Mouse (Mus musculus): ENCODE results near the gene Gm11554. TPM values are rescaled to one million over a fixed set of nuclear protein-coding genes. Genes with fewer than 3 reads are reported as not detected.
"Not testable (repeated sequence)": the region's sequence is repeated elsewhere in the genome, so short reads cannot be mapped to it uniquely, and the experiment has no call there.

Gene Gm11554
- polyA plus RNA-seq, 1 experiment from 2014 or later = not detected

DNA sequence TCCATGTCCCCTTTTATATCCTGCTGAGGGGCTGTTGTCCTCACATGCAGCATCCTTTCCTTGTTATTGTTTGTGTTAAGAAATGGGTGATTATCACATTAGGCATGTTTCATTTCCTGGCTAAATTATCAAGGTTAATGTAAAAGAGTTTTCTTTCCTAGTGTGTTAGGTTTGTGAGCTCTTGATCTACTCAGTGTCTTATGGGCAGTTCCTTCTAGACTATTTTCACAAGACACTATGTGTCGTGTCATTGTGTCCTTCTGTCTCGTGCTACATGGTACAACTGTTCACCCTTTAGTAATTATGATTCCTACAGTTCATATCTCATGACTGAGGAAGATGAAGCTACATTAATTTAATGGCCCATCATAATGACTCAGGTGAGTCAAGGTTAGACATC is 10.9 kb downstream of the Gm11554 start, which contains the start of gene Gm11596:
Gene Gm11596 (minus strand): TSS at position 101 of the 400 bp plus-strand sequence.
- H3K27me3 ChIP-seq (replicated peaks; ENCODE audit: control insufficient read depth, insufficient read depth, low read length) = no peaks in the 10 kb centered on the region
- H3K9ac ChIP-seq (ENCODE audit: low read depth, low read length) = no peak within 1 kb of the TSS
- no peak within 1 kb of the TSS for H3K4me3 ChIP-seq (ENCODE audit: low read depth, low read length)
- no peak within 1 kb of the TSS for H3K4me2 ChIP-seq (replicated peaks; ENCODE audit: low read depth)
- WGBS = 83% methylated on average over 2 of the region's 2 CpGs
- TF ChIP-seq CTCF (IDR thresholded peaks at IDR 0.05; ENCODE audit: low read depth) = no peak
- no peak for ATAC-seq
- H3K4me1 ChIP-seq (replicated peaks; ENCODE audit: control insufficient read depth, insufficient read depth, low read length) = no peaks in the 10 kb centered on the region
- H3K9me3 ChIP-seq (ENCODE audit: control insufficient read depth) = no peaks in the 10 kb centered on the region
- H3K27ac ChIP-seq (ENCODE audit: low read depth, low read length) = no peak within 1 kb of the TSS
- H3K36me3 ChIP-seq (ENCODE audit: control insufficient read depth, insufficient read depth) = no peaks in the 10 kb centered on the region

DNA sequence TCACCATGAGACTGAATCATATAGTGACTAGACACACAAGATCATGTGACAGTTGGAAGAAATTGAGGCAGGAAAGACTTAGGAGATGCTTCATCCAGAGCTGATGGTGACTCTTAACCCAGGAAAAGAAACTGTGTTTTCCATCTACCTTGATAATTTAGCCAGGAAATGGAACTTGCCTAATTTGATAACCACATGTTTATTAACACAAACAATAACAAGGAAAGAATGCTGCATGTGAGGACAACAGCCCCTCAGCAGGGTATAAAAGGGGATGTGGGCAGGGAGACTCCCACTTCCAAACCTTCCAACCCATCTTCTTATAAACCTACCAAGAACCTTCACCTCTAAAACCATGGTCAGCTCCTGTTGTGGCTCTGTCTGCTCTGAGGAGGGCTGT is 19.3 kb downstream of the Gm11554 start, which contains the start of gene Krtap4-9:
Gene Krtap4-9 (plus strand): TSS at position 301 of the 400 bp plus-strand sequence.
- H3K9me3 ChIP-seq (ENCODE audit: control insufficient read depth); H3K36me3 ChIP-seq (ENCODE audit: control insufficient read depth, insufficient read depth); H3K27ac ChIP-seq (ENCODE audit: low read depth, low read length); H3K4me2 ChIP-seq (replicated peaks; ENCODE audit: low read depth); H3K4me3 ChIP-seq (ENCODE audit: low read depth, low read length); H3K27me3 ChIP-seq (replicated peaks; ENCODE audit: control insufficient read depth, insufficient read depth, low read length); ATAC-seq; H3K9ac ChIP-seq (ENCODE audit: low read depth, low read length); H3K4me1 ChIP-seq (replicated peaks; ENCODE audit: control insufficient read depth, insufficient read depth, low read length): not testable (repeated sequence)

DNA sequence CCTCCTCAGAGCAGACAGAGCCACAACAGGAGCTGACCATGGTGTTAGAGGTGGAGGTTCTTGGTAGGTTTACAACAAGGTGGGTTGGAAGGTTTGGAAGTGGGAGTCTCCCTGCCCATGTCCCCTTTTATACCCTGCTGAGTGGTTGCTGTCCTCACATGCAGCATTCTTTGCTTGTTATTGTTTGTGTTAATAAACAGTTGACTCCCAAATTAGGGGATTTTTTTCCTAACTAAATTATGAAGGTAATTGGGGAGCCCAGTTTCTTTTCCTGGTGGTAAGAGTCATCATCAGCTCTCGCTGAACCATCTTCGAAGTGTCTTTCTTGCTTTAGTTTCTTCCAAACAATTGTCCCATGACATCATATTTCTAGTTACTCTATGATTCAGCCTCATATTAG is 23.6 kb downstream of the Gm11554 start, which contains the start of gene Krtap4-8:
Gene Krtap4-8 (minus strand): TSS at position 101 of the 400 bp plus-strand sequence.
- WGBS = 95% methylated on average over 2 of the region's 2 CpGs
- no peaks in the 10 kb centered on the region for H3K27me3 ChIP-seq (replicated peaks; ENCODE audit: control insufficient read depth, insufficient read depth, low read length)
- H3K4me2 ChIP-seq (replicated peaks; ENCODE audit: low read depth) = no peak within 1 kb of the TSS
- H3K27ac ChIP-seq (ENCODE audit: low read depth, low read length) = no peak within 1 kb of the TSS
- H3K4me1 ChIP-seq (replicated peaks; ENCODE audit: control insufficient read depth, insufficient read depth, low read length) = no peaks in the 10 kb centered on the region
- no peak for ATAC-seq
- H3K4me3 ChIP-seq (ENCODE audit: low read depth, low read length) = no peak within 1 kb of the TSS
- no peak for TF ChIP-seq CTCF (IDR thresholded peaks at IDR 0.05; ENCODE audit: low read depth)
- no peaks in the 10 kb centered on the region for H3K36me3 ChIP-seq (ENCODE audit: control insufficient read depth, insufficient read depth)
- no peaks in the 10 kb centered on the region for H3K9me3 ChIP-seq (ENCODE audit: control insufficient read depth)
- H3K9ac ChIP-seq (ENCODE audit: low read depth, low read length) = no peak within 1 kb of the TSS

DNA sequence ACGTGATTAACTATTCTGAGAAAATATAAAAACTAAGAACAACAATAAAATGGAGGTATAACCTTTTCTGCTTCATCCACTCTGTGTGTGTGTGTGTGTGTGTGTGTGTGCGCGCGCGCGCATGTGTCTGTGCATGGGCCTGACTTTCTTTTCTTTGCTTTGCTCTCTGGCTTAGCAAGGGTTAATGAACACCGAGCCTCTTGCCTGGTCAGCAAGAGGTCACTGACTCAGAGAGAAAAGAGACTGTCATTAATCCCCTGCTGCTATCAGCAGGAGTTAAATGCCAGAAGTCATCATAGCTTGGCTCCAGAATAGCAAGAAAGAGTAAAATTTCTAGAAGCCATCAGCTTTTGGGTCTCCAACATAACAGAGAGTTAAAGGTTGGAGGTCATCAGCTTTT is 25.8 kb downstream of the Gm11554 start:
- WGBS = 68% methylated on average over 7 of the region's 7 CpGs
- H3K27ac ChIP-seq (ENCODE audit: low read depth, low read length) = no peak overlapping the region
- no peak for TF ChIP-seq CTCF (IDR thresholded peaks at IDR 0.05; ENCODE audit: low read depth)
- H3K4me2 ChIP-seq (replicated peaks; ENCODE audit: low read depth) = no peak overlapping the region
- no peak for ATAC-seq
- no peaks in the 10 kb centered on the region for H3K27me3 ChIP-seq (replicated peaks; ENCODE audit: control insufficient read depth, insufficient read depth, low read length)
- no peaks in the 10 kb centered on the region for H3K36me3 ChIP-seq (ENCODE audit: control insufficient read depth, insufficient read depth)
- H3K4me1 ChIP-seq (replicated peaks; ENCODE audit: control insufficient read depth, insufficient read depth, low read length) = no peaks in the 10 kb centered on the region
- H3K9me3 ChIP-seq (ENCODE audit: control insufficient read depth) = no peaks in the 10 kb centered on the region
- no peak overlapping the region for H3K9ac ChIP-seq (ENCODE audit: low read depth, low read length)
- H3K4me3 ChIP-seq (ENCODE audit: low read depth, low read length) = no peak overlapping the region

DNA sequence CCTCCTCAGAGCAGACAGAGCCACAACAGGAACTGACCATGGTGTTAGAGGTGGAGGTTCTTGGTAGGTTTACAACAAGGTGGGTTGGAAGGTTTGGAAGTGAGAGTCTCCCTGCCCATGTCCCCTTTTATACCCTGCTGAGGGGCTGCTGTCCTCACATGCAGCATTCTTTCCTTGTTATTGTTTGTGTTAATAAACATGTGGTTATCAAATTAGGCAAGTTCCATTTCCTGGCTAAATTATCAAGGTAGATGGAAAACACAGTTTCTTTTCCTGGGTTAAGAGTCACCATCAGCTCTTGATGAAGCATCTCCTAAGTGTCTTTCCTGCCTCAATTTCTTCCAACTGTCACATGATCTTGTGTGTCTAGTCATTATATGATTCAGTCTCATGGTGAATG is 31.4 kb downstream of the Gm11554 start, which contains the start of gene Gm11595:
Gene Gm11595 (minus strand): TSS at position 101 of the 400 bp plus-strand sequence.
- not testable (repeated sequence) for H3K27me3 ChIP-seq (replicated peaks; ENCODE audit: control insufficient read depth, insufficient read depth, low read length); H3K9ac ChIP-seq (ENCODE audit: low read depth, low read length); H3K4me3 ChIP-seq (ENCODE audit: low read depth, low read length); H3K4me2 ChIP-seq (replicated peaks; ENCODE audit: low read depth); H3K27ac ChIP-seq (ENCODE audit: low read depth, low read length); ATAC-seq; H3K4me1 ChIP-seq (replicated peaks; ENCODE audit: control insufficient read depth, insufficient read depth, low read length); H3K9me3 ChIP-seq (ENCODE audit: control insufficient read depth); H3K36me3 ChIP-seq (ENCODE audit: control insufficient read depth, insufficient read depth)

DNA sequence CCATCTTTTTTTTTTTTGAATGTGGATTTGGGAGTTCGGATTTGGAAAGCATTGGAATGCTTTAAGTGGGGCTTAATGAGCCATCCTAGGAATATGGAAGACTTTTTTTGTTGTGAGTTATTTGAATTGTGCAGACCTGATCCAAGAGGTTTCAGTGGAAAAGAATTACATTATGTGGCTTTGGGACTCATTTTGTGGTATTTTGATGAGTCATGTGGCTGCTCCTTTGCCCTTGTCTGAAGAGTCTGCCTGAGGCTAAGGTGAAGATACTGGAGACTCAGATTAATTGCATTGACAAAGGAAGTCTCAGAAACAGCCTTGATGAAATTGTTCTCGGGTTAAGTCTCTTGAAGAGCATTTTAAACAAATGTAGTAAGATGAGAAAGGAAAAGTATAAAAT is 35.8 kb downstream of the Gm11554 start:
- no peak for ATAC-seq
- H3K9ac ChIP-seq (ENCODE audit: low read depth, low read length) = no peak overlapping the region
- H3K9me3 ChIP-seq (ENCODE audit: control insufficient read depth) = no peaks in the 10 kb centered on the region
- no peak overlapping the region for H3K27ac ChIP-seq (ENCODE audit: low read depth, low read length)
- H3K4me1 ChIP-seq (replicated peaks; ENCODE audit: control insufficient read depth, insufficient read depth, low read length) = no peaks in the 10 kb centered on the region
- H3K36me3 ChIP-seq (ENCODE audit: control insufficient read depth, insufficient read depth) = no peaks in the 10 kb centered on the region
- H3K4me2 ChIP-seq (replicated peaks; ENCODE audit: low read depth) = no peak overlapping the region
- no peak for TF ChIP-seq CTCF (IDR thresholded peaks at IDR 0.05; ENCODE audit: low read depth)
- 0 out of 2 replicates have a peak, but pooled peaks cover 3% of the 10 kb centered on the region for H3K27me3 ChIP-seq (replicated peaks; ENCODE audit: control insufficient read depth, insufficient read depth, low read length)
- whole genome bisulfite sequencing = 70% methylated on average over 2 of the region's 2 CpGs
- H3K4me3 ChIP-seq (ENCODE audit: low read depth, low read length) = no peak overlapping the region

DNA sequence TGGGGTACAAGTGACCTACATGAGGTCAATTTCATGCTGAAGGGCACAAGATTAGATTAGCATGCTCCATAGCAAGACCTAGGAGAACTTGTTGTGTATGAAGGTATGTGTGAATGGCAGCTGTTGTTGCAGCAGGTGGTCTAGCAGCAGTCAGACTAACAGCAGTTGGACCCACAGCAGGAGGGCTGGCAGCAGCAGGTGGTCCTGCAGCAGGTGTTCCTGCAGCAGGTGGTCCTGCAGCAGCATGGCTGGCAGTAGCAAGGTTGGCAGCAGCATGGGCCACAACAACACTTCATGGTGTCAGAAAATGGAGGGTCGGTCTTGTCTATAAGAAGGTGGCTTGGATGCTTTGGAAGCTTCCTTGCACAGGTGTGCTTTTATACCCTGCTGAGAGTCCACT is 45.4 kb downstream of the Gm11554 start:
- TF ChIP-seq CTCF (IDR thresholded peaks at IDR 0.05; ENCODE audit: low read depth) = no peak
- 91% methylated on average over 1 of the region's 1 CpGs for WGBS

More for the DNA sequence above, 45.4 kb downstream of the Gm11554 start:
- Histone ChIP-seq H3K4me1 (replicated peaks; ENCODE audit: control insufficient read depth, insufficient read depth, low read length) (no peaks in the 10 kb centered on the region), H3K4me2 (replicated peaks; ENCODE audit: low read depth) (no peak overlapping the region), H3K27me3 (replicated peaks; ENCODE audit: control insufficient read depth, insufficient read depth, low read length) (0 out of 2 replicates have a peak, but pooled peaks cover 2% of the 10 kb centered on the region), H3K27ac (ENCODE audit: low read depth, low read length) (no peak overlapping the region), H3K9ac (ENCODE audit: low read depth, low read length) (no peak overlapping the region), H3K4me3 (ENCODE audit: low read depth, low read length) (no peak overlapping the region), H3K36me3 (ENCODE audit: control insufficient read depth, insufficient read depth) (no peaks in the 10 kb centered on the region), H3K9me3 (ENCODE audit: control insufficient read depth) (no peaks in the 10 kb centered on the region)
- ATAC-seq = no peak

Other genes starting within 250 kb of the Gm11554 start
- not detected in 2 replicates for gene Krtap3-2, start 247.6 kb downstream of the Gm11554 start, polyA plus RNA-seq (2015; fragmentation: Nextera tagmentation; extraction: Ambion mirVana)
- gene Gm11939, start 245.0 kb downstream of the Gm11554 start, polyA plus RNA-seq (2015; fragmentation: Nextera tagmentation; extraction: Ambion mirVana) = not detected in 2 replicates
- 3.4 and 4.2 TPM in 2 replicates for gene Krtap3-1, start 237.8 kb downstream of the Gm11554 start, polyA plus RNA-seq (2015; fragmentation: Nextera tagmentation; extraction: Ambion mirVana)
- gene Krtap1-5, start 223.4 kb downstream of the Gm11554 start, polyA plus RNA-seq (2015; fragmentation: Nextera tagmentation; extraction: Ambion mirVana) = not detected in 2 replicates
- gene Krtap1-4, start 220.8 kb downstream of the Gm11554 start, polyA plus RNA-seq (2015; fragmentation: Nextera tagmentation; extraction: Ambion mirVana) = not detected in 2 replicates
- gene Krtap1-3, start 213.1 kb downstream of the Gm11554 start, polyA plus RNA-seq (2015; fragmentation: Nextera tagmentation; extraction: Ambion mirVana) = not detected in 2 replicates
- not detected in 2 replicates for gene Krtap9-3, start 206.3 kb downstream of the Gm11554 start, polyA plus RNA-seq (2015; fragmentation: Nextera tagmentation; extraction: Ambion mirVana)
- gene Gm11938, start 201.1 kb downstream of the Gm11554 start, polyA plus RNA-seq (2015; fragmentation: Nextera tagmentation; extraction: Ambion mirVana) = not detected in 2 replicates
- gene Gm11937, start 194.3 kb downstream of the Gm11554 start, polyA plus RNA-seq (2015; fragmentation: Nextera tagmentation; extraction: Ambion mirVana) = not detected in 2 replicates
- not detected in 2 replicates for gene Krtap2-4, start 189.6 kb downstream of the Gm11554 start, polyA plus RNA-seq (2015; fragmentation: Nextera tagmentation; extraction: Ambion mirVana)
- gene Gm11562, start 184.0 kb downstream of the Gm11554 start, polyA plus RNA-seq (2015; fragmentation: Nextera tagmentation; extraction: Ambion mirVana) = not detected in 2 replicates
- gene Krtap4-1, start 176.2 kb downstream of the Gm11554 start, polyA plus RNA-seq (2015; fragmentation: Nextera tagmentation; extraction: Ambion mirVana) = not detected in 2 replicates
- gene Krtap4-2, start 169.4 kb downstream of the Gm11554 start, polyA plus RNA-seq (2015; fragmentation: Nextera tagmentation; extraction: Ambion mirVana) = not detected in 2 replicates
- not detected in 2 replicates for gene Krtap4-7, start 160.4 kb downstream of the Gm11554 start, polyA plus RNA-seq (2015; fragmentation: Nextera tagmentation; extraction: Ambion mirVana)
- not detected in 2 replicates for gene Gm11555, start 154.2 kb downstream of the Gm11554 start, polyA plus RNA-seq (2015; fragmentation: Nextera tagmentation; extraction: Ambion mirVana)
- not detected in 2 replicates for gene Gm11563, start 145.5 kb downstream of the Gm11554 start, polyA plus RNA-seq (2015; fragmentation: Nextera tagmentation; extraction: Ambion mirVana)
- not detected in 2 replicates for gene Krtap4-6, start 138.5 kb downstream of the Gm11554 start, polyA plus RNA-seq (2015; fragmentation: Nextera tagmentation; extraction: Ambion mirVana)
- not detected in 2 replicates for gene Gm14190, start 113.7 kb downstream of the Gm11554 start, polyA plus RNA-seq (2015; fragmentation: Nextera tagmentation; extraction: Ambion mirVana)
- not detected in 2 replicates for gene Gm14180, start 70.2 kb downstream of the Gm11554 start, polyA plus RNA-seq (2015; fragmentation: Nextera tagmentation; extraction: Ambion mirVana)
- gene Gm11595, start 31.5 kb downstream of the Gm11554 start, polyA plus RNA-seq (2015; fragmentation: Nextera tagmentation; extraction: Ambion mirVana) = not detected in 2 replicates
- not detected in 2 replicates for gene Krtap4-8, start 23.7 kb downstream of the Gm11554 start, polyA plus RNA-seq (2015; fragmentation: Nextera tagmentation; extraction: Ambion mirVana)
- not detected in 2 replicates for gene Krtap4-9, start 19.2 kb downstream of the Gm11554 start, polyA plus RNA-seq (2015; fragmentation: Nextera tagmentation; extraction: Ambion mirVana)
- gene Gm11596, start 11.0 kb downstream of the Gm11554 start, polyA plus RNA-seq (2015; fragmentation: Nextera tagmentation; extraction: Ambion mirVana) = not detected in 2 replicates
- not detected in 2 replicates for gene Gm11569, start 5.5 kb downstream of the Gm11554 start, polyA plus RNA-seq (2015; fragmentation: Nextera tagmentation; extraction: Ambion mirVana)
- gene Krtap4-13, start 5.4 kb upstream of the Gm11554 start, polyA plus RNA-seq (2015; fragmentation: Nextera tagmentation; extraction: Ambion mirVana) = not detected in 2 replicates
- gene Gm11564, start 11.2 kb upstream of the Gm11554 start, polyA plus RNA-seq (2015; fragmentation: Nextera tagmentation; extraction: Ambion mirVana) = not detected in 2 replicates
- gene 2300003K06Rik, start 33.6 kb upstream of the Gm11554 start, polyA plus RNA-seq (2015; fragmentation: Nextera tagmentation; extraction: Ambion mirVana) = not detected in 2 replicates
- gene Krtap4-16, start 47.2 kb upstream of the Gm11554 start, polyA plus RNA-seq (2015; fragmentation: Nextera tagmentation; extraction: Ambion mirVana) = 0.16 TPM in 1 of 2 replicates, not detected in the other
- gene Gm11568, start 53.5 kb upstream of the Gm11554 start, polyA plus RNA-seq (2015; fragmentation: Nextera tagmentation; extraction: Ambion mirVana) = not detected in 2 replicates
- gene Gm11559, start 60.0 kb upstream of the Gm11554 start, polyA plus RNA-seq (2015; fragmentation: Nextera tagmentation; extraction: Ambion mirVana) = not detected in 2 replicates
- not detected in 2 replicates for gene Krtap9-1, start 68.9 kb upstream of the Gm11554 start, polyA plus RNA-seq (2015; fragmentation: Nextera tagmentation; extraction: Ambion mirVana)
- gene Gm11567, start 74.7 kb upstream of the Gm11554 start, polyA plus RNA-seq (2015; fragmentation: Nextera tagmentation; extraction: Ambion mirVana) = not detected in 2 replicates
- not detected in 2 replicates for gene Krtap31-1, start 103.5 kb upstream of the Gm11554 start, polyA plus RNA-seq (2015; fragmentation: Nextera tagmentation; extraction: Ambion mirVana)
- not detected in 2 replicates for gene Gm11565, start 110.3 kb upstream of the Gm11554 start, polyA plus RNA-seq (2015; fragmentation: Nextera tagmentation; extraction: Ambion mirVana)
- not detected in 2 replicates for gene Krtap31-2, start 131.8 kb upstream of the Gm11554 start, polyA plus RNA-seq (2015; fragmentation: Nextera tagmentation; extraction: Ambion mirVana)
- not detected in 2 replicates for gene Krtap9-5, start 144.0 kb upstream of the Gm11554 start, polyA plus RNA-seq (2015; fragmentation: Nextera tagmentation; extraction: Ambion mirVana)
- not detected in 2 replicates for gene Krtap29-1, start 174.6 kb upstream of the Gm11554 start, polyA plus RNA-seq (2015; fragmentation: Nextera tagmentation; extraction: Ambion mirVana)
- not detected in 2 replicates for gene Krtap16-1, start 182.2 kb upstream of the Gm11554 start, polyA plus RNA-seq (2015; fragmentation: Nextera tagmentation; extraction: Ambion mirVana)
- gene Krtap17-1, start 189.5 kb upstream of the Gm11554 start, polyA plus RNA-seq (2015; fragmentation: Nextera tagmentation; extraction: Ambion mirVana) = 0.16 TPM in 1 of 2 replicates, not detected in the other
- not detected in 2 replicates for gene Krt33a, start 211.8 kb upstream of the Gm11554 start, polyA plus RNA-seq (2015; fragmentation: Nextera tagmentation; extraction: Ambion mirVana)
- not detected in 2 replicates for gene Krt33b, start 225.4 kb upstream of the Gm11554 start, polyA plus RNA-seq (2015; fragmentation: Nextera tagmentation; extraction: Ambion mirVana)
- not detected in 2 replicates for gene Krt34, start 237.1 kb upstream of the Gm11554 start, polyA plus RNA-seq (2015; fragmentation: Nextera tagmentation; extraction: Ambion mirVana)
- 0.07 TPM in 1 of 2 replicates, not detected in the other for gene Krt31, start 246.1 kb upstream of the Gm11554 start, polyA plus RNA-seq (2015; fragmentation: Nextera tagmentation; extraction: Ambion mirVana)